Mouse (Mus musculus) urinary bladder, postnatal 10 days (tissue): ENCODE results near the gene Rpa3.

Experiments
- DNase-seq: peaks from one replicate; pipeline ENCODE4 v3.0.0; 2022; ENCODE audit warnings: low spot score

Rpa3 gene

DNA sequence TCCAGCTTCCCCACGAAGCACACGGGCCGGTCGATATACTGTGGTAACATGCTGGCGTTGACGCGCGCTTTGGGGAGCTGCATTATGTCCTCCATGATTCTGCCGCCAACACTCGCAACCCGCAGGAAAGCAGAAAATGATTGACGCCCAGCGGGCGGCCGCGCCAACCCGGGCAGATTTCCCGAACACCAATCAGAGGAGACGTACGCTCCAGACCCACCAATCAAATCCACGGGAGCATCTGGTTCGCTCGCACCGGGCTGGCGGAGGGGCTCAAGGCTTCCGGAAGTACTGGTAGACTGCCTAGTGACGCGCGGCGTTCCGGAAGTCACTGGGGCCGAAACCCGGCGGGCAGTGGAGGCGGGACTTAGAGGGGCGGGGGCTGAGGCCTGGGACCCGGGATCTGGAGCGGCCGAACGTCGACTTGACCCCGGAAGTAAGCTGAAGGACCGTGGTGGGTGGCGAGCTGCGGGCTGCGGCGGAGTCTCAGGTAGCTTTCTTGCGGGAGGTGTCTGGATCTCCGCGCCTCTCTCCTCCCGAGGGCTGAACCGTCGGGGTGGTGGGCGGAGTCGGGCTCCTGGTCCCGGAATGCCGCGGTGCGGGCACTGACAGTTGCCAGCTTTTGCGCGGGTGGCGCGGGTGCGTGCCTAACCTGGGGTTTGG is at the start of gene Rpa3, which contains the start of the genes Umad1 and Gm45062:
Gene Rpa3 (minus strand): TSS at position 170 of the 663 bp plus-strand sequence.
Gene Umad1 (plus strand): TSS at position 285 of the 663 bp plus-strand sequence.
Gene Gm45062 (plus strand): TSS at position 447 of the 663 bp plus-strand sequence.
- peak; percentile 84 for DNase-seq

DNA sequence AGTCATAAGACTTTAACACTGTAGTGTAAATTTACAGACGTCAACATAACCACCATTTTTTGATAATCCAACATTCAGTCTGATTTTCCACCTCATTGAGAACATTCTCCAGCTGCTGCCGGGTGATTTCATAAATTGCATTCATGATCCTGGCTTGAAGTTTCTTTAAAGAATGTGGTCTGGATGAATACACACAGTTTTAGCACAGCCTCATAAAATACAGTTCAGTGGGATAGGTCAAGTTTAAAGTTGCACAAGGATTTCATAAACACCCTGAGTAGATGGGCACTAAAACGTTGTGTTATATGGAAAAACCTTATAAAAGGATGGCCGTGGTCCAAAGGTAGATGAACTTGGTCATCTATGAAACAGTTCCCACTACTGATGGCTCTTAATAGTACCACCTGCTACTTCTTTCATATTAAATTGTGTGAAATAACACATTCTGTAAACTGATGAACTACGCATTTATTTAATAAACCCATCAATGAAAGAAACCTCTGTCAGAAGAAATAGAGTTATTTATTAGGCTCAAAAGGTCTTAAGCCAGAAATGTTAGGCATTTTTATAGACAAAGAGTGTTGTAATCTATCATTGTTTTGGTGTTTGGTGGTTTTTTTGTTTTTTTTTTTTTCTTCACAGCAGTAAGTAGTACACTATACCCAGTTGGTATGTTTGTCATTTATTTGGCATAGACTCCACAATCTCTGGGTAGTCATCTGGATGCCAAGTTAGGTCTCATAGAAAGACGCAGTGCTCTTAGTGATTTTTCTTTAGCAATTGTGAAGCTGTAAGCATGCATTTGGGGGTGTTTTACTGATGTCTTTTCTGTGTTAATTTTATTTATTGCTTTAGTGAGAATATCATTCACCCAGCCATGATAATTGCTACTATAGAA is 49.2 kb upstream of the Rpa3 start:
- DNase-seq, result no peak

DNA sequence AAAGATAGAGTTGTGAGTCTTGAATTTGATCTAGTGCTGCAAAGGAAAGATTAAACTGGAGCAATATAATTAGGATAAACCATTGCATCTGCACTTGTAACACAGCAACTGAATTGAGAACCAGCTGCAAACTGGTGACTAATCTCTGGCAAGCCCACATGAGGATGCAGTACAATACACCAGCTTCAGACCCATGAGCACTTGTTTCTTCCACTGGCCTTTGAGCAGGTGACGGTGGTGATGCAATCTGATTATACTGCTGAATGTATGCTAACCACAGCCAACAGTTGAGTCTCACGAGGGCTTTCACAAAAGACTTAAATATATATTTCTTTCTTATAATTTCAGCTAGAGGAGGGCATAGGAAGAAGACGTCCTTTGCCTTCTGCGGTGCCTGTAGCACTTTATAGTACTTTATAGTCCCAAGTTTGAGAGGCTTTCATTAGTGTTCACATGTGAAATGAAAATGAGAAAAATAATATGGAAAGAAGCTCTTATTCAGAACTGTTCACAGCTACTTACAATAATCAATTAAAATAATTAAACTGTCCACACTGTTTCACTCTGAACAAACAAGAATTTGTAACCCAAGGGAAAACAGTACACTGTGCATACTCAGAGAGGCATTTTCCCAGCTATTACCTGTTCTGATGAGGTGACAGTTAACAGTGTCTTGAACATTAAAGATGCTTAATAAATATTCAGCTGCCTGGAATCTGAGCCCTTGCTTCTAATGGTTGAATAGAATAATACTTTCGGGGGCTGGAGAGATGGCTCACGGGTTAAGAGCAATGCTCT is 40.3 kb upstream of the Rpa3 start:
- no peak for DNase-seq

DNA sequence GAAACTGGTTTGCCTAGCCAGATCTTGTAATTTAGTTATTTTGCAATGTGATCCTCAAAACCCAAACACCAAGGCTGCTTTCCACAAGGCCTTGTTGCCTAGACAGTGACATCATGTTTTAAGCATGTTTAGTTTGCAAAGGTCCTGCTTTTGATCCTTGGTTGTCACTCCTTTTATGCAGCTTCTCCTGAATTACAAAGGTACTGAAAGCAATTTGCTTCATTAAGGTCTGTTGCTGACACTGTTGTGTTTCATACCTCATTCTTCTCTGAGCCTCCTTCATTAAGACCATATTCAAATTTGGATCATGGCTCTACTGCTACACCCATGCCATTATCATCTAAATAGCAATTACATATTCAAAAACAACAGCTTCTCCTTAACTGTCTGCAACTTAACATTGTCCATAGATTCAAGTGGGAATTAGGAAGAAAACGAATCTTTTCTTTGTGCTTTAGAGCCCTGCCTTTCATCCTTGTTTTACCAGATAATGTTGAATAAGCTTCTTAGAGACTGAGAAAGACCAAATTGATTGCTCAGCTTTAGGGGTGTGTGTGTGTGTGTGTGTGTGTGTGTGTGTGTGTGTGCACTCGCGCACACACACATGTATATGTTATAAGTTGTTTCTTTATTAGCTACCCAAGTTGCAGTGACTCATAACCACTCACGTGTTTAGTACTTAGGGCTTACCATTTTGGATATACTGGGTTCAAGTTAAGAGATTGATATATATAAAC is 35.2 kb upstream of the Rpa3 start:
- no peak for DNase-seq

DNA sequence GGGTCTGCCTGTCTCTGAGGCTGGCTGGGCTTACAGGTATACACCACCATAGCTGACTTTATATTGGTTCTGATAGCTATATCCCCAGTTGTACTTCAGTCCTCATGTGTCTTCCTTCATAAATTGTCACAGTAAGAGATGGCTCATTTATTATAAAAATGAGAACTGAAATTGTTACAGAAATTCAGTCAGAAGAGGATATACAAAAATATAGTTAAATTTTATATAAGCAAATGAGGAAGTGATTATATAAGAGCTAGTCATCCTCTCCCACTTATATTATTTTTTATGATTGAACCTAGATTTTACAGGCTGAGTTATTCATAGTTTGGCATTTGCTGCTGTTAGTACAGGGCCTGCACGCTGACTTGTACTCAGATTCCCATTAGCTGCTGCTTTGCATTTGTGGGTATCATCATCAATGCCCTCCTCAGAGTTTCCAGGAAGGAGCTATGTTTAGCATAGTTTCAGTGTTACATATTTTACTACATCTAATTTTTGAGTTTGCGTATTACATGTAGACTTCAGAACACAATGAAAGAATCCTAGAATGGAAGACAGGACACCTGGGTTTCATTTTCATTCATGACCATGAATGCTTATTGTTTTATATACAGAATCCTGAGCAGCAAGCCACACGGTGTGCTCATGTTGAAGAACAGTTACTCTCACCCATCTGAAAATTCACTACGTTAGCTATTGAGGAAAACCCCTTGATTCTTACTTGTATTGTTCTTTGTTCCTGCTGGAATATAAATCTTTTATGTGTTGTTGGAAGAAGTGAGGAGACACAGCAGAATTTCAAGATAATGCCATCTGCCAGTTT is 30.0 kb upstream of the Rpa3 start:
- DNase-seq, result no peak

DNA sequence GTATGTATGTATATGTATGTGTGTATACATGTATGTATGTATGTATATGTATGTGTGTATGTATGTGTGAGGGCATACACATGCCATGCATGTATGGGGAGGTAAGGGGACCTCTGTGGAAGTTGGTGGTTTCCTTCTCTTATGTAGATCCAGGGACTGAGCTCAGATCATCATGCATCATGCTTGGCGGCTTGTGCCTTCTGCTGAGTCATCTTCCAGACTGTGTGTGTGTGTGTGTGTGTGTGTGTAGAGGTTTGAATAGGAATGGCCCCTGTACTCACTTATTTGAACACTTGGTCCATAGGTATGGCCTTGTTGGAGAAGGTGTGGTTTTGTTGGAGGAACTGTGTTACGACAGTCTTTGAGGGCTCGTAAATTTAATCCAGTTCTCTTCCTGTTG is 27.2 kb upstream of the Rpa3 start:
- DNase-seq, result no peak

DNA sequence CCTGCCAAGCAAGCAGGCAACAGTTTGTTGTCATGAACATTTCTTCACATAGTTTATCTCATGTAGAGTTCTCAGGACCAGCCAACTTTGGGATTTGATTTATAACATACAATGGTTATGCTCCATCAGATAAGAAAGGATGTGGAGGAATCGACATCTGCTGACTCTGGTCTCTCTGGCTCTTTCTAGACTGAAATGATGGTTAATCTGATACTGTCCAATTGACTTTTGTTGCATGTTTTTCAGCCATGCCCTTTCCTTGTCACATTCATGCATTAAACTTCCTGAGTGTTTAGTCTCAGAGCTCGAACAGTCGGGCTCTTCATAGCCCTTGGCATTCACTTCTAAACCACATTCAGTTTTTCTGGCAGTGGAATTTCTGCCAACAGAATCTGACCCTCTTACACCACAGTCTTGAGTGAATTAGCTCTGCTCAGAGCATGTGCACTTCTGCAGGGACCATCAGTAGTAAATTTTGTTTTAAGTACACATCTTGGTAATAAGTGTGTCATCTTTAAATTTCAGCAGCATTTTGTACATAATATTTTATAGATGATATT is 26.5 kb upstream of the Rpa3 start:
- no peak for DNase-seq

DNA sequence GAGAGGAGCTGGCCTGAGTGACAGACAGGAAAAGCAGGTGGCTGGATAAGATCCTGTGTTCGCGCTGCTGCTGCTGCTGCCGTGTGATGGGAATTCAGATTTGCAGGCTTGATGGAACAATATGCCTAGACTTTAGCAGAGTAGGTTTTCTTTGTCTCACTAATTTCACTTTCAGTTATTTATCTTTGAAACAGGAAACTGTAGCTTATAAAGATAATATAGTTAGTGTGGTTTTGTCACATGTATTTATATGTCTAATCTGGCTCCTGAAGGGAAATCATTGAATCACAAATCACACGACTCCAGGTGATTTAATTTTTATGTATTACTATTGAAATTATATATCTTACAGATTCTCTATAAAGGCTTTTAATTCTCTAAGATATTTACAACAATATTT is 24.3 kb upstream of the Rpa3 start:
- DNase-seq, result no peak

DNA sequence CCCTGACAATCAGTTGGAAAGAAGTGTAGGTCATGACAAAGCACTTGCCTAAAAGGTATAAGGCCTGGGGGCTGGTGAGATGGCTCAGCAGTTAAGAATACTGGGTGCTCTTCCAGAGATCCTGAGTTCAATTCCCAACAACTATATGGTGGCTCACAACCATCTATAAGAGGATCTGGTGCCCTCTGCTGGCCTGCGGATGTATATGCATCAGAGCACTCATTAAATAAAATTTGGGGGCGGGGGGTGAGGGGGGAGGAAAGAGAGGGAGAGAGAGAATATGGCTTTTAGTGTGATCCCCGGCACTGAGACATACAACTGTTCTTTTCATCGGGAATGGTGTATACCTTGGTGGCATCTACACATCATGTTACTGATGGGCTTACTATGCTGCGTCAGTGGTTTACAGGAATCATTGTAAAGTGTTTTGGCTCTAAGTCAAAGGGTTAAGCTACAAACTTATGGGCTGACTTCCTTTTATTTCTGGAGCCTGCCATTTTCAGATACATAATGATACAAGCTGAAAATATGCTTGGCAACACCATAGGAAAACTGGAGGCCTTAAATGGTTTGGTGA is 19.5 kb upstream of the Rpa3 start:
- no peak for DNase-seq

DNA sequence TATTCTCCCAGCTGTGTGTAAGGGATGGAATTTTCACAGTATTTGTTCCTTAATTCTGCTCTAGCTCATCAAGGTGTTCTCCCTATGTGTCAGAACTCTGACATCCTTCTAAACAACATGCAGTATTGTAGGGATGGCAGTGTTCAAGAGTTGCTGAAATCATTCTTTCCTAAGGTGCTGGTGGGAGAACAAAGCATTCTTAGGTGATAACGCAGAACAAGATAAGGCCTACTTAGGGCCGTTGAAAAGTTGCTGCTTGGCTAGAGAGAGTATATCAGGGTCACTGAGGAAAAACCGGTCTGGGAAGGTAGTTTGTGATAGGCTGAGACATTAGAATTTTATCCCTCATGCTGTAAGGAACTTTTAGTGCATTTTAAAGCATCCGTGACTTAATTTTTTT is 17.5 kb upstream of the Rpa3 start:
- no peak for DNase-seq

DNA sequence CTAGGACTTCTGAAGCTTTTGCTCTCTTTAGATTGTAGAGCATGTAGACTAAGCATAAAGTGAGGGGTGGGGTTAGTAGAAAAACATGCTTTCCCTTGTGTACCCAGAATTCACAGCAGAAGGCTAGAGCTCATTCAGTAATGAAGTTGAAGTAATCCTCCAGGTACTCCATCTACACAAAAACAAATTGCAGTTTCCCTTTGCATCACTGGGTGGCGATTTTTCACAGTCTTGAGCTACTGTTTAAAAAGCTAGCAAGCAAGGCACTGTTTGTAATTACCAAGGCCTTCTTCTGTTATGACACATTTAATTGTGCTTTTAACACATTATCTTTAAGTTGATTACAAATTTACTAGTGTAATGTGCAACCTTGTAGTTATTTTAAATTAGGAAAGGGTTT is 16.1 kb upstream of the Rpa3 start:
- DNase-seq, result no peak

DNA sequence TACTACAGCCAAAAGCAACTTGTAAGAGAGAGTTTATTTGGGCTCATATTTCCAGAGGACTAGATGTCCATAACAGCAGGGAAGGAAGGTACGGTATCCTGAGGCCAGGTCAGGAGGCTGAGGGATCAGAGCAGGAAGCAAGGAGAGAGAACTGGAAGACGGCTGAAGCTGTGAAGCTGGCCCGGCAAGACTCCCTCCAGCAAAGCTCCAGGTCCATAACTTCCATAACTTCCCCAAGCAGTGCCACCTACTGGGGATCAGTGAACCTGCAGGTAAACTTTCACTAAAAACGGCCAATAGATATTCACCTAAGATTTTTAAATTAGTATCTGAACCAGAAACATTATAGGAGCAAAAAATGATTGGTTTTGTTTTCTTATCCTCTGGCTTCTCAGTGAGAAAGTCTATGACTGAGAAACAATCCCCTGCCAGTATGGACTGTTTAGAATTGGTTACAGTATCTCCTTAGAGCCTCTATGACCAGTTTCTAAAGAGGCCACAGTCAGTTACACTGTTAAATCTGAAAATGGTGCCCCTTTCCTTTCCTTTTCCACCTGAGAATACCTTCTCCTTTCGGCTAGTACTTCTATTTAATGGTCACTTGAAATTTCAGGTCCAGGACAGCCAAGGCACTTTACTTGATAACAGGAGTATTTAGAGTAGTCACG is 15.5 kb upstream of the Rpa3 start:
- DNase-seq, result no peak

DNA sequence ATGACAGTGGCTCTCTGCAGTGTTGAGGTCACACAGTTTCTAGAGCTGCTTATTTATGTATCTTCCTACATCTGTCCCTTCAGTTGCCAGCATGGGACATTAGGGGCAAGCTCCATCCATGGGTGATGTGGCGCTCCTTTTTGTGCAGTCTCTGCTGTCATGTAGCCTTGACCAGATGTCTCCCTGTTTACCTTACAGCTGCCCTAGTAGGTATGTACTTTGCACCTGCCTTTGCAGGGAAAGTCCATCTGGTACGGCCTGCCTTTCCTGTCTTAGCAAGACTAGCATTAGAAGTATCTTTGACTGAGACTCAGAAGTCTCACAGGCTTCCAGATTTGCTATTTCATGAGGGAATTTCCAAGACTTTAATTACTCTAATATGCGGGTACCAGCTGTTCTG is 12.1 kb upstream of the Rpa3 start:
- DNase-seq, result no peak

DNA sequence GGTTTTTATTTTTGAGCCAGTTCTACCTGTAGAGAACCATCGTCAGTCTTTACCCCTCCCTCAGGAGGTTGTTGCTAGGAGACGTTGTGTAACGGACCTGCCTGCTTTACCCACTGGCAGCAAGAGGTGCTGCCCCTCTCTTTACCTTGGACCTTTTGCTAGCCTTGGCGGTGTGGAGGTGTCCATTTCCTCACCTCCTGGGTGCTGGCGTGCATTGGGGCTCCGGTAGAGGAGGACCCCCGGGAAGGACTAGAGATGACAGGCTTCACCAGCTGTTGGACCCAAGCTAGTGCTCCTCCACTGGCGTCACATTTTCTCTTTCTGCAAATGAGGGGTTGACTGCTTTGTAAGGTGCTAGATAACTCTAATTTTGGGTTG is 683 bp upstream of the Rpa3 start:
- DNase-seq, result no peak

DNA sequence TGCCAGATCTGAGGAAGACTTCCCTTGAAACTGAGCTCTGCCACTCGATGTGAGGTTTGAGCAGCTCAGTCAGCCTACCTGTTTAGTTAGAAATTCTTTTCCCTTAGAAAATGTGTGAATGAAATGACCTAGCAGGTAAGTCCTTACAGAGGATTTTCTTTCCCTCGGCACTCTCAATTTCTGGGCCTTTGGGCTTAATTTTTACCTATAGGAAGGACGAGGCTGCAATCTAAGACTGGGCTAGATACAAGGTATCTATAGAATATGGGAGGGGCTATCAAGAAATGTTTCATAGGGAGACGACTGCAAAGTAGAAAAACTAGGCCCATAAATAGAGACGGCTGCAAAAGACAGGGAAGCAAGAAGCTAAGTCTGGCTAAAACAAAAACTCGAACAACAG is 657 bp downstream of the Rpa3 start:
- DNase-seq, result no peak

DNA sequence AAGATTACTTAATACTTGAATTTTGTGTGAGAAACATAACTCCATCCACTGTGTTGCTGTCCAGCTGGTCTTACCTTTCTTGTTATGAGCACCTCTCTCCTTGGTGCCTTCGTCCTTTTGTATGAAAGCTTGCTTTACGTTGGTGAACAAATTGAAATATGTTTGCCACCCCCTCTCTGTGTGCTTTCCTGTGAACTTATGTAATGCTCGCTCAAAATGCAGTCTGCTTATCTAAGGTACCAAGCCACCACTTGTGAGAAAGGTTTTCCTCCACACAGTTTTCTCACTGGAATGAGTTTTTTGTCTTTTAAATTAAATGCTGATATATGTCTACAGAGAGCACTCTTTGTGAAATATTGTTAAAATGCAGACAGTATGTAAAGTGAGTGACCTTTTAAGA is 30.4 kb downstream of the Rpa3 start:
- DNase-seq, result no peak

DNA sequence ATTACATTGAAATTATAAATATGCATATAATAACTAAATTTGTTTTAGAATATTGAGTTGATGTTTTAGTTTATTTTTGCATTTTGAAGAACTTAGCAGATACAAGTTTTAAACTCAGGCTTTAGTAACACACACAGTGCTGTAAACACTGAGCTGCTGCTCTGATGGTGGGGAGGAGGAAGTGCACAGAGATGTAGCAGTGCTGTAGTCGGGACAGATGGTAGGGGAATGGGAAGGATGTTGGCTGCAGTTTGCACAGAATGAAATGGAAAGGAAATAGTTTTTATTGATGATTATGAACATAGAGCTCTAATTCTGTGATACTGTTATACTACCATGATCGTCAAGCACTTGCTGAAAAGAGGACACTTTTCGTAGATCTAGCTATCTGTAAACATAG is 31.9 kb downstream of the Rpa3 start:
- no peak for DNase-seq

DNA sequence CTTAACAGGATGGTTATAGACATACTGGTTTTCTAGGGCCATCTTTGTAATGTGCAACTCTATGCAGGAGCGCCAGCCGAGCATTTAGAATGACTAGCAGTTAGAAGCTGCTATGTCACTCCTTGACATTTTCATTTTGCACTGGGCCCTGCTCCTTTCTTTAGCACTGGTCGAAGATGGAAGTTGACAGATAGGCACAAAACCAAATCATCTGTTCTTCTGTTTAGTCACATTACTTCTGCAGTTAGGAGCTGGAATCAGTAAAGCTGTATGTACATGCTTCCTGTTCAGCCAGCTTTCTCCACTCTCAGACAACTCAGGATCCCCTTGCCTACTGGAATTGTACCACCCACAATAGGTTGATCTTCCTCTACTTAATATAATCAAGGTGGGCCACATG is 48.3 kb downstream of the Rpa3 start:
- DNase-seq, result no peak

DNA sequence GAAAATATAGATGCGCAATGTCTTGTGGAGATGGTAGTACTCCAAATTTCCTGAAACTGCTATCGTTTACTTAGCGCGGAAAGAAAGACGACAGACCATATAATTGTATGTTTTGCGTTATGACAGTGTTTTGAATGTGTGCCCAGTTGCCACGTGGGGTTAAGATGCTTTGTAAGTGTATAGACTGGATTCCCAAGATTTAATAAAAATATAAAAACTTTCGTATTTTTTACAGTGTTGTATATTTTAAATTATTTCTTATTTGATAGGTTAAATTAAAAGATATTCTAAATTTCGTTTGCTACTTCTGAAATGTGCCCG is 49.1 kb downstream of the Rpa3 start:
- no peak for DNase-seq
